Mouse (Mus musculus): Measurements from ENCODE around the gene Gpd2.

The Gpd2 gene

DNA sequence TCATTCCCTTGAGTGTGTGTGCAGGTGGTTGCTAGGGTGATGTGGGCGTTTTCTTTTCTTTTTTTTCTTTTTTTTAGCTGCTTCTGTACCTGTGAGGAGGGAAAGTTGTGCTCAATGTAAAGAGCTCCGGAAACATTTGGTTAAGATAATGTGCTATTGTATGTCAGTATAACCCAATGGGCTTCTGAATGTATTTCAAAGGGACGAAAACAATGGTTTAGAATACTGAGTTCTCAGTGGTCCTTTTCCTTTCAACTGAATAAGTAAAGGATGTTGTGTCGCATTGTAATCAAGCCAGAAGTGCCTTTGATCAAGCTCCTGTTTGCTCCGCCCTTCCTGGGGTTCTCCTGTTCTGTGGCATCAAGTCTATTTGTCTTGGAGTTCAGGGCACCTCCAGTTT lies 6.6 kb downstream of the Gpd2 start:
- in situ Hi-C loops (cut with MboI; ENCODE audit: unreplicated experiment in 2 of 2), result loop anchor here in 1 of 2 experiments (25.0 kb wide), 1 partner anchor 918 kb away; no protein-coding TSS in a partner anchor

DNA sequence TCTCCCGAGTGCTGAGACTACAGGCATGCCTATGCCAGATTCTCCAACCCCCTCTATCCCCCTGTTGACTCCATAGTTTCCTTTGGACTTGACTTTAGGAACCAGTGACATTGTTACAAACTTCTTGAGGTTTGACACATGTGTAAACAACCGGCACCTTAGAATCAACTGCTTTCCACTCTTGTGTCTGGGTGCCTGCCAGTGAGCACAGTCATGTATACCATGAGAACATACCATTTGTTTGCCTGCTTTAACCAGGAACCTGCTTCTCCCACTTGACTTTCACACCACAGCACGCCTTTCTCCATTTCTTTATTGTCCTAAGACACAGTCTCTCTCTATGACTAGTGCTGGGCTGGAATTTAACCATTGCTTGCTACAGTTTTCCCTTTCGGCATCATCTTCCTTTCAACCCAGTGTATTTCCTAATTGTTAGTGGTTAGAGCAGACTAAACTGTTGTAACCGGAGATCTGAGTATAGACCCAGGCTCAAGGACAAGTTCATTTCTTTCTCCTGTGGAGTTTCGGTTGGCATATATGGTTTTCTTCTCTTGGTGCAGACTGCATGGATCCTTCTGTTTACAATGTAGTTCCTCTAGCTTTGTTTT lies 8.4 kb downstream of the Gpd2 start:
- in situ Hi-C loops (cut with MboI; ENCODE audit: unreplicated experiment in 2 of 2), result loop anchor here in 1 of 2 experiments (25.0 kb wide), 1 partner anchor 916 kb away; no protein-coding TSS in a partner anchor

DNA sequence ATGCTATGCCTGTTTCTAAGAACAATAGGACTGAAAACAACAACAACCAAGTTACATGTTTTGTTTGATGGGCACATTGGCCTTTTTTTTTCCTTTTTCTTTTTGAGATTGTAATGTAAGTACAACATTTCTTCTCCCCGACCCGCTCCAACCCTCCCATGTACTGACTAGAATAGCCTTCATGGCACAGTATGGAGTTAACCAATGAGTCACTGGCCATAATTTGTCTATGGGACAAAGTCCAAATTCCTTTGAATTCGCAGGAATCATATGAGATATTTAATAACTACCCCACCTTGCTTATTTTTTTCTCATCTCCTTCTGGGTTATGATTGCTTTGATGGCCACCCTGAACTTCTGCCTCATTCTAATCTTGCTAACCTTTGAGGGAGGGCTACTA lies 12.7 kb downstream of the Gpd2 start:
- in situ Hi-C loops (cut with MboI; ENCODE audit: unreplicated experiment in 2 of 2), result no loop called here

DNA sequence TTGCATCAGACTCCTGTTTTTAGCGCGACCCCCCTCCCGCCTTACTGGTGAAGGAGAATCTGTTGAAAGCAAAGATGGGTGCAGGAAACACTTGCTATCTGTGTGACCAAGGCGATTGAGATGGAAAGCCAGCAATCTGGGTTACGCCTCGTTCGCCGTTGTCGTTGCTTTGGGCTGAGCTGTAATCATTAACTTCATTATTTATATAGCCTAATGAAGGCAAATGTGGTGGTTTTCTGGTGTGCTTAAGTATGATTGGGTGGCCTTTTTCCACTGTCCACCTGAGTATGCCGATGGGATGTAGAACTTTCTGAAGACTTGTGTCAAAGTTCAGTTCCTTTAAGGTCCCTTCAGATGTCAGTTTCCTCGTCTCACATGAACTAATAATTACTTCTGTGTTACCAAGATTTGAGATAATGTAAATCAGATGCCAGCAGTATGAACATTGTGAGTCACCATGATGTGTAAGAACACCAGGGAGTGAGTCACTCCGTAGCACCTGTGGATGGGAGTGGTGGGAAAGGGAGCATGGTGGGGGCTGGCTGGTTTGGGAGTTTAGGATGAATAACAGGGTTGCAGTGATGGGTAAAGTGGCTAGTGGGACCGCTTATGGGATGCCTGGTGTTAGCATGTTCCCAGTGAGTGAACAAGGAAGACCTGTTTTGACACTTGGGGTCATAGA lies 14.3 kb downstream of the Gpd2 start:
- in situ Hi-C loops (cut with MboI; ENCODE audit: unreplicated experiment in 2 of 2), result no loop called here

DNA sequence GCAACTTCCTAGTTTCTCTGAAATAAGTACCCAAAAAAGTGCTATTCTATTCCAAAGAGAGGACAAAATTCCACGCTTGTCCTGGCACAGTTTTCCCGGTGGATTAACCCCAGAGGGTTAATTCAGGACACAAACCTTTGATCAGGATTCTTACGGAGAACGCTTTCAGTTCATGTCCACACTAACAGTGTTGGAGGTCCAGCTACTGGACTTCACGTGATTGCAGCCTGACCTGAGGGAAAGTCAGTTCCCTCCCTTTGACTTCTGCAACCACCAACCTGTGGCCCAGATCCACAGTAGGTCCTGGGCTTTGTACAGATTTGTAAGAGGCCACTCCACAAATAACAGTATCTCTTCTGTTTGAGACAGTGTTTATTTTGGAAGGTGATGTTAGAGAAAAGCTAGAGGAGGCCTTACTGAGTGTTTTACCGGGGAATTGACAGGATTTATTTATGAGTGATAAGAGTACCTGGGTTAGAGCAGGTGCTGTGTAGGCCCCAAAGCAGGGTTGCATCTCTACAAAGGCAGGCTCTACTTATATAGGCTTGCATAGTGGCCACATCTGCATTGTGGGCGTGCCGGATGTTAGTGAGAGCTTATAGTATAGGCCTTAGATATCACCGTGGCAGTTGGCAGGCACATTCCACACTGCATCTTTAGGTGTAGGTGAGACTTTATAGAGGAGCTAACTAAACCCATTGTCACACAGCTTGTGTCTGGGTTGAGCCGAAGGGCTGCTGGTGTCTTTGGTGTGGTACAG lies 15.3 kb downstream of the Gpd2 start:
- in situ Hi-C loops (cut with MboI; ENCODE audit: unreplicated experiment in 2 of 2), result no loop called here

DNA sequence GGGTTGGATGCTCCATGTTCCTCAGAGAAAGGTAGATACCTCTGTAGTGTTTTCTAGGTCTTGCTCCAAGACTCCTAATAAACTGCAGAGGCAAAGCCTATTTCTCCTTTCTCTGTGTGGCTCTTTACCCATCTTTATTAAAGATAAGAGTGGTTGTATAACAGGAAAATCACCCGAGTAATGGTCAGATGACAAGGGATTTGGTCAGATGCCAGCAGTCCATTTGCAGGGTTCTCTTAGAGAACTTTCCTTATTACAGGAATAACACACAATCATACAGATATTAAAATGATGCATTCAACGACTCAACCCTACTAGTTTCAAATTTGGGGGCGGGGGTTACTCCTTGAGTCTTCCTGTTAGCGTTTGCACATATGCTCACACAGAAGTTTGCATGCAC lies 16.8 kb downstream of the Gpd2 start:
- in situ Hi-C loops (cut with MboI; ENCODE audit: unreplicated experiment in 2 of 2), result no loop called here

- in situ Hi-C loops (cut with MboI; ENCODE audit: unreplicated experiment in 2 of 2), result no loop called here
Observed at GRCm38 (mm10) chr2:57255153-57255670, 17.8 kb downstream of the Gpd2 start.

DNA sequence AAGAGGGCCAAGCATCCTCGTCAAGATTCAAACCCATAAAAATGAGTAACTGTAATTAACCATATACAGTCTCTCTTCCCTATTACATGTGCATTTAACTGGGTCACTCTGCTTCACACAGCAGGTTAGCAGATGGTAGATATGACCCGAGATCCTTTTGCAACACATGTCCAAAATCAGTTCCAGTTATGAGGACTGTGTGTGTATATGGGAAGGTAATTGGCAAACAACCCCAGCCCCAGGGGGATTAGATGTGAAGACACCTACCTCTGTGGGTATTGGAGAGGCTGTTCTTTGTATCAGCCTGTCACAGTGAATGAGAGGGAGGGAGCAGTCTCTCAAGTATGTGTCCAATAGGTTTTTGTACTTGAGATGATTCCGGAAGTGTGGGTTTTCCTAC lies 18.4 kb downstream of the Gpd2 start:
- in situ Hi-C loops (cut with MboI; ENCODE audit: unreplicated experiment in 2 of 2), result no loop called here

DNA sequence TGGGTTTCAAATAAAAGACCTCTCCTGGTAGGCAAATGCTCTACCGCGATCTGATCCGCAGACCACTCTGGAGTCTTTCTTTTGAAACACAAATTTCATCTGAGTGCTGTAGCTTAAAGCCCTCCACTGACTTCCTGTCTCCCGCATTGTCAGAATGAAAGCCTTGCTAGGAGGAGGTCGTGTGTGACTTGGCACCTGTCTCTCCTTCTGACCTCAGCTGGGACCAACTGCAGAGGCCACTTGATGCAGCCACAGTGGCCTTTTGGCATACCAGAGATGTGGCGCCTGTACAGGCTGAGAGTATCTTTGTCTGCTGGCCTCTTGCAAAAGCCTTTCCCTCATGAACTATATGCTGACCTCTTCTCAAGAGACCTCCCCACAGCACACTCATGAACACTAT lies 19.0 kb downstream of the Gpd2 start:
- in situ Hi-C loops (cut with MboI; ENCODE audit: unreplicated experiment in 2 of 2), result no loop called here

DNA sequence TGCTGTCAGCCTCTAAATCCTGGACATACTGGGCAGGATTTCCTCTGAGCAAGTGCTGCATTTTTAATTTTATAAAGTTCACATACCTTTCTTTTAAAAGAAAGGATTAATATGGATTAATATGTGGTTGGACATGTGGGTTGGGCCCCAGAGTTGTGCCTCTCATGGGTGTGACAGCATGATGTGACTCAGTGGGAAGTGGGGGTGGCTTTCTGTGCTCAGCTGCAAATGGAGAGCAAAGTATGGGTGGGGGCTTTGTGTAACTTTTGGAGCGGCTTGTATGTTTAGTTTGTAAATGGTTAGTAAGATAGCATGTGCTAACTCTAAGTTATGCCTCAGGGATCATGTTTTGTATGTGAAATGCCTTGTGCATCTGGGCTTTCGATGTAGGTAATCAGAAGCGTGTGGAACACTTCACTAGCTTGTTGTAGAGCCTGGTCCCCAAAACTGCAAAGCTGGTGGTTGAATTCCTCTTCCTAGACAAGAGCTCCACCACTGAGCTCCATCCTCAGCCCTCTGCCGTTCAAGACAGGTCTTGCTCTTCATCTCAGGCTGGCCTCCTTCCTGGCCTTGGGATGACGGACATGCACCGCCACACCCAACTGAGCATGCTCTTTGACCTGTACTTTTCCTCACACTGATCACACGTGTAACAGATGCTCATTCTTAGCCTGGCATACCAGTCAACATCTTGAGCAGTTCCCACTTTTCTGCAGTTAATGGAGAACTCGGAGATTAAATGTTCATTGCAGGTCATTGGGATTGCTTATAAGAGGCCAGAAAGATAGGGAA lies 24.0 kb downstream of the Gpd2 start:
- in situ Hi-C loops (cut with MboI; ENCODE audit: unreplicated experiment in 2 of 2), result no loop called here

DNA sequence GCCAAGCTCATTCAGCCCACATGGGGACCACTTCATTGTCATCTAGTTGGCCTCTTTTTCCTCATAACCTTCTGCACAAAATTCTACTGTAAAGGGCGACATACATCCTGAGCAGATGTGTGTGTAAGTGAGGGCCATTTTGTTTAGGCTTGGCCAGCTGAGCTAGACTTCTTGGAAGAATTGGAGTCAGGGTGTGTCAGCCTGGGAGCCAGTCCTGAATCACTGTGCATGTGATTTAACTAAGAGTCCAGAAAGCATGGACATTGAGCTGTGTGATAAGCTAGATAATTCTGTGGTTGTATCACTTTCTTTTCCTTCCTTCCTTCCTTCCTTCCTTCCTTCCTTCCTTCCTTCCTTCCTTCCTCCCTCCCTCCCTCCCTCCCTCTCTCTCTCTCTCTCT lies 26.0 kb downstream of the Gpd2 start:
- in situ Hi-C loops (cut with MboI; ENCODE audit: unreplicated experiment in 2 of 2), result no loop called here

GRCm38 (mm10) chr2:57264912-57265311 lies 27.5 kb downstream of the Gpd2 start:
- in situ Hi-C loops (cut with MboI; ENCODE audit: unreplicated experiment in 2 of 2), result no loop called here

- in situ Hi-C loops (cut with MboI; ENCODE audit: unreplicated experiment in 2 of 2), result no loop called here
Observed at GRCm38 (mm10) chr2:57266679-57267393, 29.4 kb downstream of the Gpd2 start.

GRCm38 (mm10) chr2:57267394-57267716 lies 29.9 kb downstream of the Gpd2 start:
- in situ Hi-C loops (cut with MboI; ENCODE audit: unreplicated experiment in 2 of 2), result no loop called here

- in situ Hi-C loops (cut with MboI; ENCODE audit: unreplicated experiment in 2 of 2), result no loop called here
Observed at GRCm38 (mm10) chr2:57267896-57268295, 30.5 kb downstream of the Gpd2 start.

GRCm38 (mm10) chr2:57268839-57269238 lies 31.4 kb downstream of the Gpd2 start:
- in situ Hi-C loops (cut with MboI; ENCODE audit: unreplicated experiment in 2 of 2), result no loop called here

GRCm38 (mm10) chr2:57269690-57270435 lies 32.4 kb downstream of the Gpd2 start:
- in situ Hi-C loops (cut with MboI; ENCODE audit: unreplicated experiment in 2 of 2), result no loop called here

DNA sequence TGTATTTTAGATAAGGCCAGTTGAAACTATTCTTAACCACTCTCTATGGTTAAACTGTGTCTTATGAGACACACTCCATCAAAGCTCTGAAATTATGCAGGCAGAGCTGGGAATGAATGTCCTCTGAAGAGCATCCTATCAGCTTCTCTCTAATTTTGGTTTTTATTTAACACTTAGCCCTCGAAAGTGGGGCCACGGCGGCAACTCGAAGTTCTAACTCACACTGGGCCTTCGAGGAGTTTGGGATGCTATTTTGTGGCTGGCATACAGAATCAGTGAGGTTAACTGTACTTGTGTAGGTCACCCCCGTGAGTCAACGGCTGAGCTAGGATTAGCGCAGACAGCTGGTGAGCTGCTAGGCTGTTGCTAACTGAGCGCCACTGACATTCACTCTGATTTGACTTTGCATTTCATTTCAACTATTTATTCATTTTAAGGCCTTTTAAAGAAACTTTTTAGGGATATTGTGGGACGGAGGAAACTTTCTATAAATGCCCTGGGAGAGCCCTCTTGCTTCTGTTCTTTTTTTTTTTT lies 42.8 kb downstream of the Gpd2 start:
- in situ Hi-C loops (cut with MboI; ENCODE audit: unreplicated experiment in 2 of 2), result no loop called here

GRCm38 (mm10) chr2:57283791-57284190 lies 46.4 kb downstream of the Gpd2 start:
- in situ Hi-C loops (cut with MboI; ENCODE audit: unreplicated experiment in 2 of 2), result no loop called here

All from v-Abl transformed pro-B cells (cell line).